Mouse (Mus musculus): ENCODE results near the gene Mok. TPM values are rescaled to one million over a fixed set of nuclear protein-coding genes. Genes with fewer than 3 reads are reported as not detected.

Mok gene
- polyA plus RNA-seq, 1 experiment from 2014 or later = 2.1 TPM

DNA sequence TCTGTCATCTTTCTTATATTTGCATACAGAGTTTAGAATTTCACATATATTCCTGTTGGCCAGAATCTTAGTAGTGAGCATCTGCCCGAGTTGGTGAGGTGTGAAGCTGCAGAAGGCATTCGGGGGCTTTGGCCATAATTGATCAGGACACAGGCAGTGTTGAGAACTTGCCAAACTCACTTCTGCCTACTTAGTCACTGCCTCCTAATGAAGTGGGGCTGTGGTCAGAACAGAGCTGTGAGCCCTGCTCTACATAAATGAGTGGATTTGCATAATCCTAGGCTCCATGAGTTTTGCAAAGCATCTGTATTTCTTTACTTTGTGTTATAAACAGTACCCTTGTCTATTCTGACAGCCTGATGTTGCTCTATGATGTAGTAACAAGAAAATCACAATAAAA is 78.4 kb downstream of the Mok start:
- Histone ChIP-seq H3K9ac (ENCODE audit: low read depth, low read length) (no peak overlapping the region), H3K36me3 (ENCODE audit: control insufficient read depth, insufficient read depth, low read length) (no peaks in the 10 kb centered on the region), H3K4me3 (ENCODE audit: low read depth, low read length) (no peak overlapping the region), H3K9me3 (ENCODE audit: control insufficient read depth, low read length) (no peaks in the 10 kb centered on the region), H3K4me2 (no peak overlapping the region), H3K4me1 (replicated peaks; ENCODE audit: control insufficient read depth, insufficient read depth, low read length) (peaks cover 12% of the 10 kb centered on the region), H3K27me3 (replicated peaks; ENCODE audit: control insufficient read depth, insufficient read depth, low read length) (no peaks in the 10 kb centered on the region), H3K27ac (ENCODE audit: low read depth, low read length) (no peak overlapping the region)
- 83% methylated on average over 2 of the region's 2 CpGs for WGBS
- ATAC-seq (replicated peaks; ENCODE audit: low FRiP score) (no peak), DNase-seq (ENCODE audit: low spot score) (no peak)

DNA sequence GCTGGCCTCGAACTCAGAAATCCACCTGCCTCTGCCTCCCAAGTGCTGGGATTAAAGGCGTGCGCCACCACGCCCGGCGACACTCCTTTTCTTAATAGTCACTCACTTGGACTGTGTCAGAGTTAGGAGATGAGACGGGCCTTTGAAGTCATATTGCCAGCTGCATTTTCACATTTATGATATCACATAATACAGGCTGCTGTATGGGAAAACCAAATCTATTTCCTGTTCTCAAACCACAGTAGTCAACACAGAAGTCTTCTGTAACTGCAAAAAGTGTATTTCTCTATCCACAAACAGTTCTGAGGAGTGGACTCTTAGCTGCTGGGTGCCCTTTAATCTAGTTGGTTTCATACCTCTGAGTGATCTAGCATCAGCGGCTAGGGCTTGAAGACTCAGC is 81.8 kb downstream of the Mok start:
- Histone ChIP-seq H3K9ac (ENCODE audit: low read depth, low read length) (no peak overlapping the region), H3K27ac (ENCODE audit: low read depth, low read length) (no peak overlapping the region), H3K4me3 (ENCODE audit: low read depth, low read length) (no peak overlapping the region), H3K4me2 (no peak overlapping the region), H3K9me3 (ENCODE audit: control insufficient read depth, low read length) (peaks cover 3% of the 10 kb centered on the region; the same call in 1 of the 2 replicates), H3K4me1 (replicated peaks; ENCODE audit: control insufficient read depth, insufficient read depth, low read length) (peaks cover 20% of the 10 kb centered on the region), H3K36me3 (ENCODE audit: control insufficient read depth, insufficient read depth, low read length) (no peaks in the 10 kb centered on the region), H3K27me3 (replicated peaks; ENCODE audit: control insufficient read depth, insufficient read depth, low read length) (no peaks in the 10 kb centered on the region)
- no peak for DNase-seq (ENCODE audit: low spot score)
- 93% methylated on average over 8 of the region's 8 CpGs for WGBS
- ATAC-seq (replicated peaks; ENCODE audit: low FRiP score) = no peak

Other genes starting within 250 kb of the Mok start
- gene Dync1h1, start 239.5 kb downstream of the Mok start, polyA plus RNA-seq (2014; fragmentation: Nextera tagmentation; extraction: Ambion mirVana) = 36.0 and 38.9 TPM in 2 replicates
- gene 1700001K19Rik, start 158.3 kb downstream of the Mok start, polyA plus RNA-seq (2014; fragmentation: Nextera tagmentation; extraction: Ambion mirVana) = not detected in 2 replicates
- gene Hsp90aa1, start 138.2 kb downstream of the Mok start, polyA plus RNA-seq (2014; fragmentation: Nextera tagmentation; extraction: Ambion mirVana) = 1,759 and 1,828 TPM in 2 replicates
- 17.7 and 18.2 TPM in 2 replicates for gene Wdr20, start 103.0 kb downstream of the Mok start, polyA plus RNA-seq (2014; fragmentation: Nextera tagmentation; extraction: Ambion mirVana)
- 3.3 and 3.8 TPM in 2 replicates for gene Zfp839, start 9.3 kb upstream of the Mok start, polyA plus RNA-seq (2014; fragmentation: Nextera tagmentation; extraction: Ambion mirVana)
- gene Cinp, start 48.2 kb upstream of the Mok start, polyA plus RNA-seq (2014; fragmentation: Nextera tagmentation; extraction: Ambion mirVana) = 144 and 155 TPM in 2 replicates
- gene Tecpr2, start 48.3 kb upstream of the Mok start, polyA plus RNA-seq (2014; fragmentation: Nextera tagmentation; extraction: Ambion mirVana) = 4.4 and 4.7 TPM in 2 replicates
- gene Ankrd9, start 138.1 kb upstream of the Mok start, polyA plus RNA-seq (2014; fragmentation: Nextera tagmentation; extraction: Ambion mirVana) = 32.9 and 33.3 TPM in 2 replicates
- 17.4 and 18.2 TPM in 2 replicates for gene Rcor1, start 198.4 kb upstream of the Mok start, polyA plus RNA-seq (2014; fragmentation: Nextera tagmentation; extraction: Ambion mirVana)